Mouse (Mus musculus) heart, adult 18-20 months (tissue): ENCODE measurements around the gene Mycbpap. TPM values are rescaled to one million over a fixed set of nuclear protein-coding genes. Genes with fewer than 3 reads are reported as not detected.

Source experiments
- DNase-seq, 2 experiments: peaks; one replicate each; pipeline ENCODE4 v3.0.0; 2021 to 2022; ENCODE audit warnings: mixed read lengths in 1 of 2
- long read RNA-seq, 2 experiments: library from polyadenylated mRNA; stranded (forward); transcript quantifications; one replicate each; pipeline ENCODE4 v2.0.0; 2021
- total RNA-seq, 2 experiments: library from RNA; stranded (reverse); gene quantifications; 2 replicates each; pipeline ENCODE4 v1.2.3; 2021

Mycbpap gene
- total RNA-seq, result 1 to 10 TPM in 1 of 2 experiments, under 1 TPM in 1; 0.67 to 1.5 TPM
- long read RNA-seq, experiment 1, partial matches to known transcripts, result 0 of 1 reads
- long read RNA-seq, experiment 1, other reads (novel, unspliced or antisense), result 0 of 1 reads
- long read RNA-seq, experiment 2, result 0 reads

DNA sequence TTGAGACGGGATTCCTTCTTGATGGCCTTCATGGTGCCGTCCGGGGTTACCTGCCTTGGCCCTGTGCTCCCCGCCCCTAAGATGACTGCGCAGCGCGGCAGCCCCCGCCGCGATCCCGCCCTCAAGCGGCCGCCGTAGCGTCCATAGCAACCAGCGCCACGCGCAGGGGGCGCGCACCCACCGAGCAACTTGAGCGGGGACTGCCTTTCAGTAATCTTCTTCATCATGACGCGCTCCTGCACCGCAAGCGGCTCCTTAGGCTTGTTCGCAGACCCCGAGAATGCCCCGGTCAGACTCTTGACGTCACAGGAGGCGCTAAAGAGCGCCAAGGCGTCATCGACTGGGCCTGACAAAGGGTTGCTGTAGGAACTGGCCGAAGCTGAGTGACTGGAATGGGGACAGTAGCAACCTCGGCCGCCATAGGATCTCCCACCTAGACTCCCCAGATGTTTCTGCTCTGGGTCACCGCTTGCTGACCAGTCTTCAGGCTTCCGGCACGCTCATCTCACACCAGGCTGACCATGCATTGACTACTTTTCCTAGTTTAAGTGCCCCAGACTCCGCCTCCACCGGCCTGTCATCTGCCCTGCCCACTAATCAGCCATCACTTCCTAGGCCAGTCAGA lies at the start of gene Mycbpap:
Mycbpap (minus strand) TSS at position 524 of the 625 bp plus-strand sequence.
- peak; percentile 62 to 75 for DNase-seq

DNA sequence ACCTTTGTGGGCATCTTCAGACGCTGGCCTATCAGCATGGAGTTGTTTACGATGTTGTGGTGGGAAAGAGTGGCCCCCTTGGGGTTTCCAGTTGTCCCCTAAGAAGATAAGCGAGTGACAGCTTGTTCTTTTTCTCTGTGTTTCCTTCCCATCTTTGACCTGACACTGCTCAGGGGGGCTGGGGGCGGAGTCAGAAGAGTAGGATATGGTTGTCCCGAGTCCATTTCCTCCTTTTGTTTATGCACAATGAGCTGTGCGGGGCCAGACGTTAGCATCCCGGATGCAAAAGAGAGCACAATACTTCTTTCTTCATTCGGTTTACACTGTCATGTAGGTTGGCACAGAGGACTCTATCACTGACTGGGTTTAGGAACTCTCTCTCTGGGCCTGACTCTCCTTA lies 49.1 kb upstream of the Mycbpap start:
- peak; percentile 48 to 69 for DNase-seq

DNA sequence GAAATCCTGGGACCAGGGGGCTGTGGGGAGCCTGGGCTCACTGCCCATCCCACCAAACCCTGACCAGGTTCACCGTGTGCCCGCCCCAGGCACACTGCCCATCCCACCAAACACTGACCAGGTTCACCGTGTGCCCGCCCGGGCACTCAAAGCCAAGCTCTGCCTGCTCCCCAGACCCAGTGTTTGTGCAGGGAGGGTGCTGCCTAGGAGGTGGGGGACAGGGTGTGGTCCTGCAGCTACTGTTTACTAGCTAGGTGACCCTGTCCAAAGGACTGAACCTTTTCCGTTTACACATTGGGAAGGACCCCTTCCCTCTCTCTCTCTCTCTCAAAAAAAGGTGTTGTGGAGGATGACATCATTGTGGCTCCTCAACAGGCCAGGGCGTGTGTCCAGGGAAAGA lies 45.8 kb upstream of the Mycbpap start:
- no peak for DNase-seq

DNA sequence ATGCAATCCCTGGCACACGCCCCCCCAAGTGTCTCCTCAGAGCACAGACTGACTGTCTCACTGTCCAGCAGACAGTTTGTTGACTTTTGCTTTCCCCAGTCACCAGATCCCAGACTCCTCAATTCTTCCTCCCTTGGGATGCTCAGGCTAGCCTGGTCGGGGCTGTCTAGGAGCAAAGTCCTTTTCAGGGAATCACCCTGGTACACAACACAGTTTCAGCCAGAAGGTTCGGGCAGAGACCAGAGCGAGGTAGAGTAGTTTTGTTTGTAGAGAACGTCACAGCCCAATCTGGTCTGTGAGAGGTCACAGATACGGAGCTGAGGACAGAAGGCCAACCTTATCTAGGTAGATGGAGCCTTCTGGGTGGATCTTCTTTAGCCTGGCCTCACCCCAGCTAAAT lies 45.0 kb upstream of the Mycbpap start:
- no peak for DNase-seq

DNA sequence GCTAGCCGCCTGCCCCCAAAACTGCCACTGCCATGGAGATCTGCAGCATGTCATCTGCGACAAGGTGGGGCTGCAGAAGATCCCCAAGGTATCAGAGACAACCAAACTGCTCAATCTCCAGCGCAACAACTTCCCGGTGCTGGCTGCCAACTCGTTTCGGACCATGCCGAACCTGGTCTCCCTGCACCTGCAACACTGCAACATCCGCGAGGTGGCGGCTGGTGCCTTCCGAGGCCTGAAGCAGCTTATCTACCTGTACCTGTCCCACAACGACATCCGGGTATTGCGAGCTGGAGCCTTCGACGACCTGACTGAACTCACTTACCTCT lies 43.6 kb upstream of the Mycbpap start:
- DNase-seq, result no peak

DNA sequence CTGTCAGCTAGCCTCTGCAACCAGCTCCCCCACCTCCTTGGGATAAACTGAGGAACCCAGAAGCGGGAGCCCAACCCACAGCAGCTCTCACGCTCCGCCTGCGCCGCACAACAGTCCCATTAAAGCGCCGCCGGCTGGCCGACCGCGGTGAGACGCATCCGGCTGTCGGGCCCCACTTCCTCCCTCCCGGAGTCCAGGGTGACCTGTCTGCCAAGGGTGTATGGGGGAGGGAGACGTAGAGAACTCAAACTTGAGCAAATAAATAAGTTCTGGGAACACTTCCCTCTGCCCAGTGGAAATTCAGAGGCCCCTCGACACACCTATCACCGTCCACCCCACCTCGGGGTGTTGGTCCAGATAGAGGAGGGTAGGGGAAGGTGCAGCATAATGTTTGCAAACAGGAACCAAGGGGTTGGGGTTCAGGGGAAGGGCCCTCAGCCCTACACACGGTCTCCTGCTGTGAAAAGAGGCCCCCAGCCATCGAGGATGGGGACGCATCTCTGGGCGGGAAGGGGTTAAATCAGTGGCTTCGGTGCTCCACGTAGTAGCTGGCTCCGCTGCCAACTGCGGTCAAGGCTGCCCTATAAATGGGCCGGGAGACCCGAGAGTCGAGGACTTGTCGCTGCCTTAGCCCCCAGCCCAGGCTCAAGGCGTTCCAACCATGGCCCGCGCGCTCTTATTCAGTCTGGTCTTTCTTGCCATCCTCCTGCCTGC lies 43.1 kb upstream of the Mycbpap start, which contains the start of gene Chad:
Chad (plus strand) TSS at position 611 of the 714 bp plus-strand sequence.
- DNase-seq, result peak; percentile 53 to 61

- DNase-seq, result no peak
Observed at GRCm38 (mm10) chr11:94563821-94564220, 42.3 kb upstream of the Mycbpap start.

GRCm38 (mm10) chr11:94563383-94563782 lies 41.8 kb upstream of the Mycbpap start:
- DNase-seq, result no peak

DNA sequence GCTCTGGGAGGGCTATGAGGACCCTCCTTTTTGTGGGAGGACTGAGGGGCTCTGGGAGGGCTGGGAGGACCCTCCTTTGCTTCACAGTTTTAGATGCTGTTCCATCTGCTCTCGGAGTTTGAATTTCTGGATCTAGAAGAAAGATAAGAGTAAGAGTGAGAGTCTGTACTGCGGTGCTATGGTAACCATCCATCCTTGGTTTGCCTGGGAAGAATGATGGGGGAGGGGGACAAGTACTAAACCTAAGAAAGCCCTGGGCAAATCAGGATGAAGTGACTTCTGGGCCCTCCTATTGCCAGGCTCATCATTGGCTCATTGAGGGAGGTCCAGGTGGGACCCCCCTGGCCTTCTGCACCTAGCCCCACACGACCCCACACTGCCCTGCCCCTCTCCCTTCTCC lies 36.7 kb upstream of the Mycbpap start:
- no peak for DNase-seq

DNA sequence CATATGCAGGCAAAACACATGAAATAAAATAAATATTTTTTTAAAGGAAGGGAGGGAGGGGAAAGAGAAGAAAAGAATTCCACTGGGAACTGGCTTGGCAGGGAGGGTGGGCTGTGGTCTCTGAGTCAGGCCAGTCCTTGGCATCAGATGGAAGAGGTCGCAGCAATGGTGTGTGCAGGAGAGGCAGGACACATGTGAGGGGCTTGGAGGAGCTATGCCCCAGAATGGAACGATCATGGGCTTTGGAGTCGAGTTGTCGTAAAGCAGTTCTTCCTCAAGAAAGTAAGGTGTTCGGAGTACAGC lies 28.9 kb upstream of the Mycbpap start:
- no peak for DNase-seq

DNA sequence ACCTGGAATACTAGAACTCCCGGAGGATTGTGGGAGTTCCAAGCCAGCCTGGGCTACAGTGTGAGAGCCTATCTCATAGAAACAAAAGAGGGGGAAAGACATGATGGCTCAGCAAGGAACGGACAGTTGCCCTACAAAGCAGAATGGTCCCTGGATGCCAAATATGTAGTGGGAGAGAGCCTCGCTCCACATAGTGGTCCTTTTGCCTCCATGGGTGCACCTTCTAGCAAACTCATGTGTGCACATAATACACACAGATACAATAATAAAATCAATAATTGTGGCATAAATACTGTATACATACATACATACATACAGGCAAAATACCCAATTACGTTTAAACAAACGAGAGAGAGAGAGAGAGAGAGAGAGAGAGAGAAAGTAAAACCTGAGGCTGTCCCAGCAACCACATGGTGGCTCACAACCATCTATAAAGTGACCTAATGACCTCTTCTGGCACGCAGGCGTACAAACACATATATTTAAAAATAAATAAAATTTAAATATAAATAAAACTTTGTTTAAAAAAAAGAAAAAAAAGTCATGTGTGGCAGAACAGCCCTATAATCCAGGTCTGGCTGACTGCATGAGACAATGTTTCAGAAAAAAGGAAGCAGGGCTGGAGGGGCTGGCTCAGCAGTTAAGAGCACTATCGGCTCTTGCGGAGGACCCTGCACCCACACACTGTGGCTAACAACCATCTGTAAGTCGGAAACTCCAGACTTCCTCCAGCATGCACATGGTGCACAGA lies 28.3 kb upstream of the Mycbpap start:
- no peak for DNase-seq

DNA sequence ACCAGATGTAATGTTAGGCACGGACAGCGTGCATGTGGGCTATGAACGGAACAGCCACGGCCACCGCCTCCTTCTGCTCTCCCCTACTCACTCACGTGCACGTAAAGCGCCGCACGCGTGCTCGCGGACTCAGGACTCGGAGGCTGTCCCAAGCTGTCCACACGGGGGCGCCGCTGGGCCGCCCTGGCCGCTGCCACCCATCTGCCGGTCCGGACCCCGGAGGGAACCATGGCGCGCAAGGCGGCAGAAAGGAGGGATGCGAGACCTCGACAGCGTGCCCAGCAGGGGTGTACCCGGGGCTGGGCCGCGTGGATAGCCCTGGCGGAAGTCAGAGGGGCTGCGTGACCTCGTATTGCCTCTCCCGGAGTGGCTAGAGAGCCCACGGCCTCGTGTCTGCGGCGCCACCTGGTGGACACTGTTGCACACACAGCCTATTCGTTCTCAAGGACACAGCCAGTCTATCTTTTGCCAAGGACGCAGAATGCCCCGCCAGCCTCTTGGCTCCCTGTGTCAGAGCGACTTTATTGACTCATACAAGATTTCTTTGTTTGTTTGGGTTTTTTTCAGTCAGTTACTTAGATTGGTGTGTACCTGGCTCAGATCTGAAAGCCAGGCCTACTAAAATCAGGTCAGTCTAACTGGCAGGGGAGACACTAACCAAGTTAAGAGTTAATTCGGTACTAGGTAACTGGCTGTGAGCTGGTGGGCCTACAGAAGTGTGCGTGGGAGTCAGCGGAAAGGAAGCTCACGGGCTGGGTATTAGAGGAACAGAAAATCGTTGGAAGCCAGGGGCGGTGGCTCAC lies 27.5 kb upstream of the Mycbpap start, which contains the start of gene Rsad1:
Rsad1 (minus strand) TSS at position 368 of the 803 bp plus-strand sequence.
- DNase-seq, result peak; percentile 95 to 99

DNA sequence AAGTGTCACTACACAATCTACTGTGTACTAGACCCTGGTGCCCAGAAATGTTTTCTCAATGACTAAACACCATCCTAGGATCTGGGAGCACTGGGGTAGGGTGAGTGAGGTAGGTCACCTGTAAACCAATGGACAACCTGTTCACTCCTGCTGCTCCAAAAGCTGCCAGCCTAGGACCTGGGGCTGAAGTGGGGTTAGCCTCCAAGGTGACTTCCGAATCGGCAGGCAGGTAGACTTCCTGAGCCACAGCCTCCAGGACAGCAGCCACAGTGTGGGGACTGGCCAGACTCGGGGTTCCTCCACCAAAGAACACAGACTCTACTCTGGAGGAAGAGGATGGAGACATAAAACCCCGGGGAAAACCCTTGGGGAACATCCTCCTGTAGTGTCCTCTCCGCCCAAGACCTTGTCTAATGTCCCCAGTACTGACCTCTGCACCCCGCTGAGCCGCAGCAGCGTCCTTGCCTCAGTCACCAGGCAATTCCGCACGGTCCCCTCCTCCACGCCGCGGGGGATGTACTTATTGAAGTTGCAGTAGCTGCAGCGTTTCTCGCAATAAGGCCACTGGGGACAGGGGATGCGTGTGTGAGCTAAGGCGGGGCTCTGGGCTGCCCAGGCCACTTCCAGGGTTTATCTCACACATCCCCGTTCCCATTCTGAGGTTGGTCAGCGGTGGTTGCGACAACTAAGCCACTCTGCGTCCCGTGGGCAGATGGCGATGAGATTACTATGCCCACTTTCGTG lies 26.7 kb upstream of the Mycbpap start:
- DNase-seq, result peak in 1 of 2 experiments; percentile 53

- no peak for DNase-seq
Observed at GRCm38 (mm10) chr11:94547271-94547670, 25.7 kb upstream of the Mycbpap start.

DNA sequence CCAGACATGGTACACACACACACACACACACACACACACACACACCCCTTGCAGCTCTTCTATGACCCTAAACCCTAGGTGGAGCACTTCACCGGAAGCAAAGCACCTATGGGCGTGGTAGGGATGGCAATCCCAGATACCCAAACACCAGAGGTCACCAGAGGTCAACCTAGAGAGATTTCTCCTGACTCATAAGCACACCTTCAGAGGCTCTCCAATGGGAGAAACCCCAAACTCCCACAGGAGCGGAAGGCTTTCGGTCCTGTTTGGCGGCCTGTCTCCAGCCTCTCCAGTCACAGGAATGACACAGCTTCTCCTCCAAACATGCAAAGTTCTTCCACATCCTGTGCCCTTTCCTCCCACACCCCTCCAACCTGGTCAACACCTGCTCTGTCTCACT lies 24.8 kb upstream of the Mycbpap start:
- no peak for DNase-seq

GRCm38 (mm10) chr11:94544422-94544821 lies 22.9 kb upstream of the Mycbpap start:
- DNase-seq, result no peak

GRCm38 (mm10) chr11:94543932-94544331 lies 22.4 kb upstream of the Mycbpap start:
- peak; percentile 94 to 97 for DNase-seq

DNA sequence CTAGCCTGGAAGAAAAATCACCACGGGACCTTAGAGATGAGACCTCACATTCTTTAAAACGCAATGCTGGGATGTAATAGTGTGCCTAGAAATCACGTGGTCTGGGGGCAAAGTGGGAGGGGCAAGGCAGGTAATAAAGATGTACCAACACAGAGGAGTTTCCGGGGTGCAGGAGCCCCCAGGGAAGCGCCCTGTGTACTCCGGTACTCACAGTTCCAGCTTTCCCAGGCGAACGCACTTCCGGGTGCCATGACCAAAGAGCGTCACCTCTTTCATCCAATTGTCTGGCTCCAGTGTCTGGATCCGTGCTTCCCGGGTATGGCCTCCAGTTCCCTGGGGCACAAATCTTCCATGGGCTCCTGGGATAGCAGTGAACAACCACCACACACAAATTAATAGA lies 21.8 kb upstream of the Mycbpap start:
- DNase-seq, result no peak

DNA sequence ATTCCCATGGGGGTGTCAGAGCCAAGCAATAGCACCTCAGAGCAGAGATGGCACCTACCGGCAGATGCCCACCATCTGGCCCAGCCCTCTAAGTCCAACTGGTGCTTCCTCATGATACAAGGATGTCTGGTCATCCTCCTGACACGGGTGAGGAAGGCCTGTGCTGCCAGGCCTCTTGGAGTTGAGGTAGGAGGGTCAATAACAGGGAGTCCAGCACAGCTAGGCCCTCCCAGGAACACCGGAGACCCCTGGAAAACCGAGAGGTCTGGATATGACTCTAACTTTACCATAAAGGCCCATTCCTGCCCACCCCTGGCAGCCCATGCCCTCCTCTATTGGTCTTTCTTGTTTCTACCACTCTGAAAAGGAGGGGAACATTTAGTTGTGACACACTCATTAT lies 20.9 kb upstream of the Mycbpap start:
- DNase-seq, result no peak

DNA sequence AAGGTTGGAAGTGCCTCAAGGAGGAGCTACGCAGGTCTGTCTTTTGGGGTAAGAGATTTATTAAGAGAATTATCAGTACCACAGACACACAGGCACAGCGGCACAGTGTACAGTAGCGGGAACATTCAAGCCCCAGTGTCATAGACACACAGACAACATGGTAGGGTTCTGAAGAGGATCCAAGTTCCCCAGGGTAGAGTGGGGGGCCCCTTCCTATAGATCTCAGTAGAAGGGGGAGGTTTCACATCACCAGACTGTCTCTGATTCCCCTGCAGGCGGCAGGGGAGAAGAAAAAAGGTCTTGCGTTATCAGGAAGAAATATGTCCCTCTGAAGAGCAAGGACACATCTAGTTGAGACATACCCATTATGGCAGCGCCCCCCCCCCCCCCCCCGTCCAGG lies 18.2 kb upstream of the Mycbpap start:
- DNase-seq, result no peak

DNA sequence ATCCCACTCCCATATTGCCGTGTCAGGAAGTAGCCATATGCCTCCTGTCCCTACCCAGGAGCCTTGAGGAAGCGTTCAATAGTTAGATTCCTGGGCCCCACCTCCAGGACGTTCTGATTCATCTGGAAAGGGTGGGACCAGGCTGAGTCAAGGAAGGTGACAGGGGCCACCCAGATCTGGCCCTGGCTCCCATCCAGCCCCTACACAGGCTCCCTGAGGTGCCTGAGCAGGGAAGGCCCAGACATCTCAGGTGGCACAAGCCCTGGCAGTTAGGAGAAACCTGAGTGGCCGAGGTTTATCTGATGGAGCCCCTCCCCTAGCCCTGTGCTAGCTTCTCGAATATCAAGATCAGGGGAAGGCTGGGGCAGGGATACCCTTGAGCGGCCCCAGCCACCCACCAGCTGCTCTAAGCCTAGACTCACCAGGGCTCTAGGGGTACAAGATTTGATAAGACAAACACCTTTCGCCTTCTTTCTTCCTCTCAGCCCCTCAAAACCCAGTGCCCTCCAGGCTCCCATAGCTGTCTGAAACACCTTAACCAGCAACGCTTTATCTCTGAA lies 17.3 kb upstream of the Mycbpap start:
- no peak for DNase-seq
